In the genomic region with DNA sequence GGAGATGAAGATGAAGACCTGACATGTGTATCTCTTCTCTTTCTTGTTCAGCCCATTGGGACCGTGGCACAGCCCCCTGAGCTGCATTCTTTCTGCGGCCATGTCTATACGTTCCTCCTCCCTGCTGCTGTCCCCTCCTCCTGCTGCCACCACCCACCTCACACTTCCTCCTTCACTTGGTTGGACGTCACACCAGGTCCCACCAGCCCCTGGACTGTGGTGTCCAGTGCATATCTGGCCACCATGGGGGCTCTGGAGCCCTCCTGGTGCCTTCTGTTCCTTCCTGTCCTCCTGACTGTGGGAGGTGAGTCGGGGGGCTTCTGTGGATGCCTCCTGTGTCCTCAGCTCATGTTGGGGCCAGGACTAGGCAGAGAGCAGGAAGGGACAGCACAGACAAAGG, we compare ENCODE assay signal across 8 mouse cellular contexts. TPM values are rescaled to one million over a fixed set of nuclear protein-coding genes. Genes with fewer than 3 reads are reported as not detected.
DNase-seq lines count a peak whose midpoint lies in the region; ATAC-seq and TF ChIP-seq lines count a peak whose summit lies in the region.

Gene Tyrobp (plus strand): TSS at position 165 of the 400 bp plus-strand sequence.

- H3K27ac ChIP-seq in kidney, adult 2 months (ENCODE audit: insufficient read depth, low read depth, low read length) = no peak within 1 kb of the TSS
- H3K27ac ChIP-seq in bone marrow, adult 2 months (ENCODE audit: control insufficient read depth, insufficient read depth, low read depth, low read length, poor library complexity) = peak within 1 kb of the TSS; percentile 98
- H3K27ac ChIP-seq in midbrain, embryonic 15.5 days = no peak within 1 kb of the TSS

- no peaks in the 10 kb centered on the region for H3K4me1 ChIP-seq in kidney, adult 2 months (ENCODE audit: control insufficient read depth, insufficient read depth, low read length)
- H3K4me1 ChIP-seq in bone marrow, adult 2 months (ENCODE audit: control insufficient read depth, insufficient read depth, low read length) = peaks cover 6% of the 10 kb centered on the region; the same call in 1 of the 2 replicates
- H3K4me1 ChIP-seq in midbrain, embryonic 15.5 days = no peaks in the 10 kb centered on the region

- no peaks in the 10 kb centered on the region for H3K9me3 ChIP-seq in midbrain, embryonic 15.5 days

- intact Hi-C loops in heart, postnatal 14 days (cut with DNase I) = no loop called here
- intact Hi-C loops in left cerebral cortex, postnatal 4 days (cut with DNase I) = no loop called here

- no peaks in the 10 kb centered on the region for H3K27me3 ChIP-seq in kidney, adult 2 months (replicated peaks; ENCODE audit: control insufficient read depth, insufficient read depth, low read length)
- no peaks in the 10 kb centered on the region; the same call in 1 of the 2 replicates for H3K27me3 ChIP-seq in midbrain, embryonic 15.5 days (replicated peaks)

- WGBS in kidney, adult 2 months = 61% methylated on average over 5 of the region's 5 CpGs
- WGBS in bone marrow, adult 2 months = 11% methylated on average over 5 of the region's 5 CpGs
- 74% methylated on average over 5 of the region's 5 CpGs for WGBS in midbrain, embryonic 15.5 days

- no peak within 1 kb of the TSS for H3K4me3 ChIP-seq in kidney, adult 2 months (ENCODE audit: insufficient read depth, low read depth, low read length)
- H3K4me3 ChIP-seq in bone marrow, adult 2 months (replicated peaks; ENCODE audit: control insufficient read depth, low read depth, low read length) = peak within 1 kb of the TSS; percentile 76
- no peak within 1 kb of the TSS for H3K4me3 ChIP-seq in midbrain, embryonic 15.5 days

- no peaks in the 10 kb centered on the region for H3K36me3 ChIP-seq in kidney, adult 2 months (ENCODE audit: control insufficient read depth, insufficient read depth, low read length)
- no peaks in the 10 kb centered on the region for H3K36me3 ChIP-seq in midbrain, embryonic 15.5 days (replicated peaks)

- H3K9ac ChIP-seq in midbrain, embryonic 15.5 days = no peak within 1 kb of the TSS

- peak; percentile 17 for DNase-seq in kidney, adult 2 months
- no peak for DNase-seq in kidney, postnatal 36 days
- DNase-seq in heart, postnatal 14 days = no peak
- no peak for DNase-seq in left cerebral cortex, postnatal 4 days
- DNase-seq in cerebellum, adult 18-20 months = no peak
- no peak for DNase-seq in embryo, embryonic 11 days

- ATAC-seq in midbrain, embryonic 15.5 days (replicated peaks) = no peak

- TF ChIP-seq CTCF in kidney, adult 2 months (conservative IDR thresholded peaks at IDR 0.05; ENCODE audit: insufficient read depth, insufficient read length, low read depth, low read length) = no peak
- no peak for TF ChIP-seq CTCF in bone marrow, adult 2 months (IDR thresholded peaks at IDR 0.05; ENCODE audit: control insufficient read depth, insufficient read depth, low read length)

- H3K4me2 ChIP-seq in midbrain, embryonic 15.5 days = no peak within 1 kb of the TSS

- TF ChIP-seq POLR2A in kidney, adult 2 months (IDR thresholded peaks at IDR 0.05; ENCODE audit: low read depth, low read length) = no peak
- peak; percentile 91 for TF ChIP-seq POLR2A in bone marrow, adult 2 months (IDR thresholded peaks at IDR 0.05; ENCODE audit: borderline replicate concordance, control insufficient read depth, low read depth, low read length)

RNA-seq across cellular contexts. Expression of gene Tyrobp, which starts in this region (rescaled TPM):
- polyA plus RNA-seq in kidney, adult 2 months (2012; rRNA removed) = 51.3 and 83.0 TPM in 2 replicates
- polyA plus RNA-seq in bone marrow, adult 2 months (2011; ENCODE audit: insufficient read depth, insufficient read length, low replicate concordance, missing spikeins) = 164 and 433 TPM in 2 replicates
- total RNA-seq in heart, postnatal 14 days (2021) = 10 to 100 TPM; 18.6 to 19.9 TPM
- 10 to 100 TPM; 10.4 to 11.0 TPM for total RNA-seq in left cerebral cortex, postnatal 4 days (2021)
- 27.8 and 36.6 TPM in 2 replicates for polyA plus RNA-seq in midbrain, embryonic 15.5 days (2015; fragmentation: Nextera tagmentation; extraction: Ambion mirVana)
